Mouse (Mus musculus) ES-Bruce4 (cell line): Measurements from ENCODE around the gene Marf1.

Experiments
- CTCF ChIP-seq: IDR thresholded peaks from one replicate; pipeline ENCODE4 v1.8.1; 2011; ENCODE audit warnings: low read depth, low read length
- POLR2A ChIP-seq: IDR thresholded peaks from one replicate; pipeline ENCODE4 v1.8.1; 2011; ENCODE audit warnings: low read length; ENCODE audit not compliant: insufficient read depth

DNA sequence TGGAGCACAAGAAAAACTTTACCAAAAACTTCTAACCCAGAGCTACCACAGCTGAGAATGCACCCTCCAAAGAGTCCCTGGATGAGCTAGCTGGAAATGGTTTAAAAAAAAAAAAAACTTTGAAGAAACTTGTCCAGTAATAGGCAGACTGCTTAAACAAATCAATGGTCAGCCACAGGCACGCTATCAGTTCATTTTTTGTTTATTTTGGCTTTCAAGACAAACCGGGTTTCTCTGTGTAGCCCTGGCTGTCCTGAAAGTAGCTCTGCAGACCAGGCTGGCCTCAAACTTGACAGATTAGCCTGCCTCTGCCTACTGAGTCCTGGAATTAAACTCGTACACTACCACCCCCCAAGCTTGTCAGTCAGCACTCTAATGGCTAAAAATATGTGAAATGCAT, 19.9 kb downstream of the Marf1 start:
- TF ChIP-seq CTCF (no peak), POLR2A (no peak)
